Mouse (Mus musculus) hindbrain, embryonic 16.5 days (tissue): ENCODE results near the gene Trub2. TPM values are rescaled to one million over a fixed set of nuclear protein-coding genes. Genes with fewer than 3 reads are reported as not detected.

Source experiments
- ATAC-seq: fragments of 200-750 bp; cut with Nextera tagmentation; 2 replicates; pipeline ENCODE4 v1.8.0; 2017; ENCODE audit warnings: moderate TSS enrichment, moderate library complexity
- H3K27ac ChIP-seq: fragments of 300-500 bp; sonication (generic); 2 replicates; pipeline ENCODE4 v1.5.1; 2014; ENCODE audit warnings: low read depth, mild to moderate bottlenecking, control low read depth, low read length, moderate library complexity
- H3K27me3 ChIP-seq: fragments of 300-500 bp; sonication (generic); replicated peaks from 2 replicates; pipeline ENCODE4 v1.6.1; 2014; ENCODE audit warnings: low read length; ENCODE audit not compliant: control insufficient read depth, insufficient read depth
- H3K36me3 ChIP-seq: fragments of 300-500 bp; sonication (generic); 2 replicates; pipeline ENCODE4 v1.6.1; 2014; ENCODE audit warnings: mild to moderate bottlenecking, low read length, moderate library complexity, mixed read lengths; ENCODE audit not compliant: control insufficient read depth, insufficient read depth
- H3K4me1 ChIP-seq: fragments of 300-500 bp; sonication (generic); 2 replicates; pipeline ENCODE4 v1.6.1; 2014; ENCODE audit warnings: low read depth, low read length; ENCODE audit not compliant: control insufficient read depth, insufficient read depth
- H3K4me2 ChIP-seq: fragments of 300-500 bp; sonication (generic); 2 replicates; pipeline ENCODE4 v1.6.1; 2014; ENCODE audit warnings: mild to moderate bottlenecking, low read length, control low read depth, moderate library complexity
- H3K4me3 ChIP-seq: fragments of 300-500 bp; sonication (generic); 2 replicates; pipeline ENCODE4 v1.5.1; 2014; ENCODE audit warnings: mild to moderate bottlenecking, low read length, control low read depth, moderate library complexity
- H3K9ac ChIP-seq: fragments of 300-500 bp; sonication (generic); 2 replicates; pipeline ENCODE4 v1.6.1; 2014; ENCODE audit warnings: low read depth, mild to moderate bottlenecking, control low read depth, low read length, moderate library complexity
- H3K9me3 ChIP-seq: fragments of 300-500 bp; sonication (generic); 2 replicates; pipeline ENCODE4 v1.6.1; 2014; ENCODE audit warnings: mild to moderate bottlenecking, low read length, moderate library complexity; ENCODE audit not compliant: control insufficient read depth
- WGBS: fragments of 180-500 bp; shearing (Covaris S2); extraction: QIAGEN DNeasy Blood & Tissue Kit; methylation state at CpG from one replicate; pipeline ENCODE4 v1.1.7; 2014; 5-methylcytosine and 5-hydroxymethylcytosine counted together
- polyA plus RNA-seq: library from polyadenylated mRNA; unstranded; fragments of >200 nt; fragmentation: Nextera tagmentation; extraction: Ambion mirVana; gene quantifications from 2 replicates; pipeline ENCODE4 v1.2.1, GENCODE M21; 2015

Trub2 gene
- 32.5 and 34.2 TPM in 2 replicates for polyA plus RNA-seq

GRCm38 (mm10) chr2:29787937-29788681 lies at the start of gene Trub2:
TSS of gene Trub2 (minus strand) at chr2:29788502.
- peak within 1 kb of the TSS; percentile 60 for H3K27ac ChIP-seq
- peaks cover 20% of the 10 kb centered on the region for H3K36me3 ChIP-seq
- H3K4me2 ChIP-seq: peak within 1 kb of the TSS; percentile 64
- H3K27me3 ChIP-seq: no peaks in the 10 kb centered on the region
- no peaks in the 10 kb centered on the region for H3K9me3 ChIP-seq
- peak; percentile 87 for ATAC-seq
- peaks cover 15% of the 10 kb centered on the region for H3K4me1 ChIP-seq
- H3K4me3 ChIP-seq: peak within 1 kb of the TSS; percentile 57
- peak within 1 kb of the TSS; percentile 74 for H3K9ac ChIP-seq
- WGBS: under 1% methylated on average over 45 of the region's 45 CpGs

- peak; percentile 60; the same call in 1 of the 2 replicates for ATAC-seq
- Histone ChIP-seq H3K4me2 (no peak overlapping the region), H3K27me3 (no peaks in the 10 kb centered on the region), H3K9ac (no peak overlapping the region), H3K4me3 (no peak overlapping the region), H3K27ac (peak overlapping the region; percentile 46), H3K4me1 (peaks cover 14% of the 10 kb centered on the region), H3K36me3 (no peaks in the 10 kb centered on the region), H3K9me3 (no peaks in the 10 kb centered on the region)
- WGBS: 13% methylated on average over 2 of the region's 2 CpGs
Measured at GRCm38 (mm10) chr2:29835391-29835899, 47.1 kb upstream of the Trub2 start.

- no peak for ATAC-seq
- Histone ChIP-seq H3K4me1 (peaks cover 2% of the 10 kb centered on the region), H3K9ac (no peak overlapping the region), H3K9me3 (no peaks in the 10 kb centered on the region), H3K4me3 (no peak overlapping the region), H3K4me2 (no peak overlapping the region), H3K27ac (no peak overlapping the region), H3K36me3 (no peaks in the 10 kb centered on the region), H3K27me3 (no peaks in the 10 kb centered on the region)
- 93% methylated on average over 5 of the region's 5 CpGs for WGBS
Measured at GRCm38 (mm10) chr2:29833796-29834195, 45.5 kb upstream of the Trub2 start.

- Histone ChIP-seq H3K4me1 (peaks cover 13% of the 10 kb centered on the region), H3K27ac (no peak overlapping the region), H3K4me2 (no peak overlapping the region), H3K27me3 (no peaks in the 10 kb centered on the region), H3K36me3 (no peaks in the 10 kb centered on the region), H3K4me3 (no peak overlapping the region), H3K9me3 (no peaks in the 10 kb centered on the region), H3K9ac (no peak overlapping the region)
- 91% methylated on average over 4 of the region's 4 CpGs for WGBS
- no peak for ATAC-seq
Measured at GRCm38 (mm10) chr2:29831106-29831505, 42.8 kb upstream of the Trub2 start.

GRCm38 (mm10) chr2:29827709-29828024 lies 39.4 kb upstream of the Trub2 start:
- Histone ChIP-seq H3K4me1 (peaks cover 14% of the 10 kb centered on the region), H3K27me3 (no peaks in the 10 kb centered on the region), H3K9ac (peak overlapping the region; percentile 82), H3K4me3 (peak overlapping the region; percentile 90), H3K9me3 (no peaks in the 10 kb centered on the region), H3K4me2 (peak overlapping the region; percentile 88), H3K36me3 (no peaks in the 10 kb centered on the region), H3K27ac (peak overlapping the region; percentile 64)
- ATAC-seq: no peak
- WGBS: 5% methylated on average over 12 of the region's 12 CpGs

- peak; percentile 97 for ATAC-seq
- H3K36me3 ChIP-seq: no peaks in the 10 kb centered on the region
- peaks cover 14% of the 10 kb centered on the region for H3K4me1 ChIP-seq
- H3K4me3 ChIP-seq: peak overlapping the region; percentile 90
- H3K27ac ChIP-seq: peak overlapping the region; percentile 90
- under 1% methylated on average over 48 of the region's 48 CpGs for WGBS
- peak overlapping the region; percentile 88 for H3K4me2 ChIP-seq
- no peaks in the 10 kb centered on the region for H3K27me3 ChIP-seq
- H3K9ac ChIP-seq: peak overlapping the region; percentile 82
- no peaks in the 10 kb centered on the region for H3K9me3 ChIP-seq
Measured at GRCm38 (mm10) chr2:29826926-29827708, 38.8 kb upstream of the Trub2 start.

- Histone ChIP-seq H3K4me3 (peak overlapping the region; percentile 90), H3K9ac (peak overlapping the region; percentile 76), H3K27me3 (no peaks in the 10 kb centered on the region), H3K4me2 (peak overlapping the region; percentile 82), H3K4me1 (peaks cover 14% of the 10 kb centered on the region), H3K9me3 (no peaks in the 10 kb centered on the region), H3K27ac (peak overlapping the region; percentile 90), H3K36me3 (no peaks in the 10 kb centered on the region)
- no peak for ATAC-seq
- WGBS: 7% methylated on average over 11 of the region's 11 CpGs
Measured at GRCm38 (mm10) chr2:29826318-29826925, 38.1 kb upstream of the Trub2 start.

GRCm38 (mm10) chr2:29820025-29820817 lies 31.9 kb upstream of the Trub2 start, which contains the start of gene Urm1:
TSS of gene Urm1 (plus strand) at chr2:29820075.
- Histone ChIP-seq H3K9ac (peak within 1 kb of the TSS; percentile 59), H3K4me3 (peak within 1 kb of the TSS; percentile 41), H3K36me3 (peaks cover 13% of the 10 kb centered on the region), H3K4me2 (peak within 1 kb of the TSS; percentile 80), H3K27ac (peak within 1 kb of the TSS; percentile 90), H3K9me3 (no peaks in the 10 kb centered on the region), H3K4me1 (peaks cover 10% of the 10 kb centered on the region), H3K27me3 (no peaks in the 10 kb centered on the region)
- ATAC-seq: peak; percentile 81
- under 1% methylated on average over 35 of the region's 35 CpGs for WGBS
